Mouse (Mus musculus): Measurements from ENCODE around the gene Kcnj4.

Kcnj4 gene

GRCm38 (mm10) chr15:79455106-79455810, 49.8 kb downstream of the Kcnj4 start, which contains the start of gene Csnk1e:
TSS of gene Csnk1e (minus strand) at chr15:79455566.
- peak; percentile 64 for DNase-seq (ENCODE audit: low read depth)

- no peak for DNase-seq (ENCODE audit: low read depth)
Measured at GRCm38 (mm10) chr15:79453831-79454230, 51.2 kb downstream of the Kcnj4 start.

GRCm38 (mm10) chr15:79448041-79448440, 57.0 kb downstream of the Kcnj4 start:
- no peak for DNase-seq (ENCODE audit: low read depth)

- peak; percentile 54 for DNase-seq (ENCODE audit: low read depth)
Measured at GRCm38 (mm10) chr15:79445786-79446654, 59.0 kb downstream of the Kcnj4 start.

GRCm38 (mm10) chr15:79443856-79444410, 61.1 kb downstream of the Kcnj4 start:
- DNase-seq (ENCODE audit: low read depth): no peak

- DNase-seq (ENCODE audit: low read depth): no peak
Measured at GRCm38 (mm10) chr15:79442961-79443518, 62.0 kb downstream of the Kcnj4 start.

- no peak for DNase-seq (ENCODE audit: low read depth)
Measured at GRCm38 (mm10) chr15:79442257-79442611, 62.8 kb downstream of the Kcnj4 start.

GRCm38 (mm10) chr15:79441331-79442256, 63.4 kb downstream of the Kcnj4 start:
- DNase-seq (ENCODE audit: low read depth): no peak

GRCm38 (mm10) chr15:79440651-79441330, 64.2 kb downstream of the Kcnj4 start:
- DNase-seq (ENCODE audit: low read depth): no peak

GRCm38 (mm10) chr15:79440223-79440622, 64.8 kb downstream of the Kcnj4 start:
- DNase-seq (ENCODE audit: low read depth): no peak

- no peak for DNase-seq (ENCODE audit: low read depth)
Measured at GRCm38 (mm10) chr15:79439386-79439785, 65.7 kb downstream of the Kcnj4 start.

GRCm38 (mm10) chr15:79438816-79439215, 66.2 kb downstream of the Kcnj4 start:
- DNase-seq (ENCODE audit: low read depth): no peak

- DNase-seq (ENCODE audit: low read depth): no peak
Measured at GRCm38 (mm10) chr15:79438209-79438810, 66.7 kb downstream of the Kcnj4 start.

GRCm38 (mm10) chr15:79437541-79438208, 67.4 kb downstream of the Kcnj4 start:
- no peak for DNase-seq (ENCODE audit: low read depth)

GRCm38 (mm10) chr15:79436481-79436921, 68.5 kb downstream of the Kcnj4 start:
- DNase-seq (ENCODE audit: low read depth): no peak

GRCm38 (mm10) chr15:79435191-79435671, 69.8 kb downstream of the Kcnj4 start:
- DNase-seq (ENCODE audit: low read depth): no peak
